Mouse (Mus musculus): ENCODE measurements at regions not wholly inside any gene's neighbourhood (a gene's known extent, or its start where the extent isn't known, plus 50 kb on each side); places are given as distances from the start of the nearest gene placed in this dataset.
"Not testable (repeated sequence)": the region's sequence is repeated elsewhere in the genome, so short reads cannot be mapped to it uniquely, and the experiment has no call there.

DNA sequence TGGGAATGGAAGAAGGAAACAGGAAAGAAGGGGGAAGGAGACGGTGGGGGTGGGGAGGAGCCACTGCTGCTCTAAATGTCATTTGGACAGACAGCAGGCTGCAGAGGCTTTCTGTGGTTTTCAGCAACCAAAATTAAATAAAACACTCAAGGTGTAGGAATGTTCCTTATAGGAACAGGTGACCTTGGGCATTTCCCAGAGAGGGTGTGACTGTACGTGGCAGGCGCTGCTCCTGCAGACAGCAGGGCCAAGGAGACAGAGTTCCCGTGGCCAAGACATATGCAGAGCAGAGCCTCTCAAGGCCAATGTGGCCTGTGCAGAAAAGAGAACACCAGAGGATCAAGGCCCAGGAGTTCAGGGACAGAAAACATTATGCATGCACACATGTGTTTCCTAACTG is 175.9 kb upstream of the Afdn start:
- DNase-seq (ENCODE audit: low read depth, low spot score), result no peak

DNA sequence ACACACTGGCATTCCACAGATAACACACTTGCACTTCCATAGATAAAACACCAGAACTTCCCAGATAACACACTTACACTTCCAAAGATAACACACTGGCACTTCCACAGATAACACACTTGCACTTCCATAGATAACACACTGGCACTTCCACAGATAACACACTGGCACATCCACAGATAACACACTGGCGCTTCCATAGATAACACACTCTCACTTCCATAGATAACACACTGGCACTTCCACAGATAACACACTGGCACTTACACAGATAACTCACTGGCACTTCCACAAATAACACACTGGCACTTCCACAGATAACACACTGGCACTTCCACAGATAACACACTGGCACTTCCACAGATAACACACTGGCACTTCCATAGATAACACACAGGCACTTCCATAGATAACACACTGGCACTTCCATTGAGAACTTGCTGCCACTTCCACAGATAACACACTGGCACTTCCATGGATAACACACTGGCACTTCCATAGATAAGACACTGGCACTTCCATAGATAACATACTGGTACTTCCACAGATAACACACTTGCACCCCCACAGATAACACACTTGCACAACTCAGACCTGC is 170.0 kb upstream of the Afdn start:
- not testable (repeated sequence) for DNase-seq (ENCODE audit: low read depth, low spot score)

Data from forelimb bud, embryonic 11.5 days (tissue).